Mouse (Mus musculus): ENCODE data around the gene Otulin. TPM values are rescaled to one million over a fixed set of nuclear protein-coding genes. Genes with fewer than 3 reads are reported as not detected.

The Otulin gene
- polyA plus RNA-seq, 1 experiment, result 36.9 TPM

DNA sequence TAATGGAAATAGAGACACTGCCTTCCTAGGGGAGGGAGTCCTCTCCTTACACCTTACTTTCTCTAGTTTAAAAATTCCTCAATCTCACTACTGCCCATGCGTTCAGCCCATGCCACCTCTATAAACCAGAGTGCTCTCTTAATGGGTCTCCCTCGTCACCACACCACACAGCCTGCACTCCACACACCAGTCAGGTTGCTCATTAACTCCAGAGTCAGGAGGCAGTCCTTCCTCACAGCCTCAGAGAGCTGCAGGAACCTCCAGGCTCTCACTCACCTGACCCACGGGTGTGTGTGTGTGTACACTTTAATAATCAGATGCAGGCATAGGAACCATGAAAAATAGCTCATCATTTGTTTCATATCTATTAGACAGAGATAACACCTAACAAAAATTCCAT is 10.8 kb downstream of the Otulin start:
- H3K36me3 ChIP-seq (ENCODE audit: control insufficient read depth, insufficient read depth), result peaks cover 62% of the 10 kb centered on the region
- no peak overlapping the region for H3K4me3 ChIP-seq
- H3K4me2 ChIP-seq (ENCODE audit: low read depth), result peak overlapping the region; percentile 12
- TF ChIP-seq POLR2A (IDR thresholded peaks at IDR 0.05; ENCODE audit: insufficient read length, low read depth) (no peak), TCF3 (IDR thresholded peaks at IDR 0.05; ENCODE audit: insufficient read length, low read depth) (no peak), USF1 (IDR thresholded peaks at IDR 0.05; ENCODE audit: low read depth) (no peak), CEBPB (IDR thresholded peaks at IDR 0.05; ENCODE audit: insufficient read depth, poor library complexity, severe bottlenecking) (no peak), TCF12 (IDR thresholded peaks at IDR 0.05; ENCODE audit: insufficient read depth, poor library complexity, severe bottlenecking) (no peak), SRF (IDR thresholded peaks at IDR 0.05; ENCODE audit: control insufficient read depth, insufficient read length, low read depth) (no peak), MYOG (IDR thresholded peaks at IDR 0.05; ENCODE audit: control insufficient read depth in 1 of 3, insufficient read depth in 1 of 3, insufficient read length in 2 of 3, low read depth in 2 of 3) (no peak), REST (IDR thresholded peaks at IDR 0.05; ENCODE audit: insufficient read depth, insufficient read length) (no peak), E2F4 (IDR thresholded peaks at IDR 0.05; ENCODE audit: insufficient read depth) (no peak), POLR2AphosphoS2 (IDR thresholded peaks at IDR 0.05; ENCODE audit: insufficient read length, low read depth) (no peak), MYOD1 (IDR thresholded peaks at IDR 0.05; ENCODE audit: control insufficient read depth in 1 of 3, insufficient read length in 2 of 3, low read depth in 2 of 3) (no peak), MAX (IDR thresholded peaks at IDR 0.05; ENCODE audit: low read depth) (no peak)
- no peaks in the 10 kb centered on the region for H3K27me3 ChIP-seq (ENCODE audit: control insufficient read depth, insufficient read depth, insufficient read length)
- no peak overlapping the region for H3ac ChIP-seq (ENCODE audit: control insufficient read depth, insufficient read length)
- H3K79me2 ChIP-seq (ENCODE audit: control insufficient read depth, insufficient read depth), result peaks cover 46% of the 10 kb centered on the region

DNA sequence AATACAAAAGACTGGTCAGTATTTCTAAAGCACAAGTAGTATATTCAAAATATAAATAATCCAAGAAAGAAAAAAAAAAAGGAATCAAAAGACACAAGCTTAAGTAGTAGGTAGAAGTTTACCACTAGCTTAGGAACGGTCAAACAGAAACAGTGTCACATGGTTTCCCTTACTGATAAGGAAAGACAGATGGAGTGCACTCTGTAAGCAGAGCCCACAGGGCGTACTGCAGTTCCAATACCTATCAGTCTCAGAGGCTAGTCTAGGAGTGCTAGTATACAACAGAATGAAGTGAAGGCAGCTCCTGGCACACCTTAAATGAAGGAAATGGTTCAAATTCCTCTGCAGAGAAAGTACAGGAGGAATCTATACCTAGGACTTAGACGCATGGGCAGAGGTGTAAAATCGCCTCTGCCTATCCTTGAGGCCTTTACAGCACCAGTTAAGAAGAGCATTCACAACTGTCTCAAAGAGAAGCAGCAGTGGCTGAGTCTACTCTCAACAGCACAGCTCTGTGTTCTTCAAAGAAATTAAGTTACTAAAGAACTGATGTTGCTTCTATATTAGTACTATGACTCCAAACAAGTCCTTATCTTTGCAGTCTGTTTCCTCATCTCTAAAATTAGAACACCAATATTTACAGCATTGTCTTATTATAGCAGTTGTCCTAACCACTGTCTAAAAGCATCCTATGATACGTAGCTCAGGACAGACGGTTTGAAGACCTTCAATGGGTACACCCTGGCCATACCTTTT is 11.5 kb downstream of the Otulin start:
- Histone ChIP-seq H3ac (ENCODE audit: control insufficient read depth, insufficient read length) (no peak overlapping the region), H3K36me3 (ENCODE audit: control insufficient read depth, insufficient read depth) (peaks cover 65% of the 10 kb centered on the region), H3K4me2 (ENCODE audit: low read depth) (peak overlapping the region; percentile 49), H3K4me3 (no peak overlapping the region), H3K27me3 (ENCODE audit: control insufficient read depth, insufficient read depth, insufficient read length) (no peaks in the 10 kb centered on the region), H3K79me2 (ENCODE audit: control insufficient read depth, insufficient read depth) (peaks cover 39% of the 10 kb centered on the region)
- TF ChIP-seq CEBPB (IDR thresholded peaks at IDR 0.05; ENCODE audit: insufficient read depth, poor library complexity, severe bottlenecking), result no peak
- no peak for TF ChIP-seq MYOG (IDR thresholded peaks at IDR 0.05; ENCODE audit: control insufficient read depth in 1 of 3, insufficient read depth in 1 of 3, insufficient read length in 2 of 3, low read depth in 2 of 3)
- TF ChIP-seq REST (IDR thresholded peaks at IDR 0.05; ENCODE audit: insufficient read depth, insufficient read length), result no peak
- no peak for TF ChIP-seq TCF3 (IDR thresholded peaks at IDR 0.05; ENCODE audit: insufficient read length, low read depth)
- TF ChIP-seq POLR2A (IDR thresholded peaks at IDR 0.05; ENCODE audit: insufficient read length, low read depth), result no peak
- no peak for TF ChIP-seq USF1 (IDR thresholded peaks at IDR 0.05; ENCODE audit: low read depth)
- TF ChIP-seq POLR2AphosphoS2 (IDR thresholded peaks at IDR 0.05; ENCODE audit: insufficient read length, low read depth), result no peak
- TF ChIP-seq TCF12 (IDR thresholded peaks at IDR 0.05; ENCODE audit: insufficient read depth, poor library complexity, severe bottlenecking), result no peak
- no peak for TF ChIP-seq SRF (IDR thresholded peaks at IDR 0.05; ENCODE audit: control insufficient read depth, insufficient read length, low read depth)
- no peak for TF ChIP-seq MAX (IDR thresholded peaks at IDR 0.05; ENCODE audit: low read depth)
- TF ChIP-seq MYOD1 (IDR thresholded peaks at IDR 0.05; ENCODE audit: control insufficient read depth in 1 of 3, insufficient read length in 2 of 3, low read depth in 2 of 3), result no peak
- TF ChIP-seq E2F4 (IDR thresholded peaks at IDR 0.05; ENCODE audit: insufficient read depth), result no peak

DNA sequence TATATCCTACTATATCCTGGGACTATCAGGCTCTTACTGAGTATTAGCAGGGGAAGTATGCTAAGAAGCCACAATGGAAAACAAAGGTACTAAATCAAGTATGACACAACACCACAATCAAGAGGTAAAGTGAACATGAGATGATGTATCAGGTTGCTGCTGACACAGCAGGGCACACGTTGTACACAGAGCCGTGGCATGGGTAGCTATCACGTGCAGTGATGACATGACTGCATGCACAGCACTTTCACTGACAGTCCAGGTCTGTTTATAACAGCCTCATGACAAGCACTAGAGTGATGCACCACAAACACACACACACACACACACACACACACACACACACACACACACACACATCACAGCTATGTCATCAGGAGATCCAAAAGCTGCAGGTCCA is 13.3 kb downstream of the Otulin start:
- no peaks in the 10 kb centered on the region for H3K27me3 ChIP-seq (ENCODE audit: control insufficient read depth, insufficient read depth, insufficient read length)
- no peak overlapping the region for H3K4me3 ChIP-seq
- H3K4me2 ChIP-seq (ENCODE audit: low read depth), result no peak overlapping the region
- H3K79me2 ChIP-seq (ENCODE audit: control insufficient read depth, insufficient read depth), result peaks cover 22% of the 10 kb centered on the region
- H3K36me3 ChIP-seq (ENCODE audit: control insufficient read depth, insufficient read depth), result peaks cover 58% of the 10 kb centered on the region
- H3ac ChIP-seq (ENCODE audit: control insufficient read depth, insufficient read length), result no peak overlapping the region
- TF ChIP-seq MYOG (IDR thresholded peaks at IDR 0.05; ENCODE audit: control insufficient read depth in 1 of 3, insufficient read depth in 1 of 3, insufficient read length in 2 of 3, low read depth in 2 of 3) (no peak), POLR2AphosphoS2 (IDR thresholded peaks at IDR 0.05; ENCODE audit: insufficient read length, low read depth) (no peak), CEBPB (IDR thresholded peaks at IDR 0.05; ENCODE audit: insufficient read depth, poor library complexity, severe bottlenecking) (no peak), E2F4 (IDR thresholded peaks at IDR 0.05; ENCODE audit: insufficient read depth) (no peak), MAX (IDR thresholded peaks at IDR 0.05; ENCODE audit: low read depth) (no peak), USF1 (IDR thresholded peaks at IDR 0.05; ENCODE audit: low read depth) (no peak), MYOD1 (IDR thresholded peaks at IDR 0.05; ENCODE audit: control insufficient read depth in 1 of 3, insufficient read length in 2 of 3, low read depth in 2 of 3) (no peak), SRF (IDR thresholded peaks at IDR 0.05; ENCODE audit: control insufficient read depth, insufficient read length, low read depth) (no peak), TCF3 (IDR thresholded peaks at IDR 0.05; ENCODE audit: insufficient read length, low read depth) (no peak), POLR2A (IDR thresholded peaks at IDR 0.05; ENCODE audit: insufficient read length, low read depth) (no peak), TCF12 (IDR thresholded peaks at IDR 0.05; ENCODE audit: insufficient read depth, poor library complexity, severe bottlenecking) (no peak), REST (IDR thresholded peaks at IDR 0.05; ENCODE audit: insufficient read depth, insufficient read length) (no peak)

DNA sequence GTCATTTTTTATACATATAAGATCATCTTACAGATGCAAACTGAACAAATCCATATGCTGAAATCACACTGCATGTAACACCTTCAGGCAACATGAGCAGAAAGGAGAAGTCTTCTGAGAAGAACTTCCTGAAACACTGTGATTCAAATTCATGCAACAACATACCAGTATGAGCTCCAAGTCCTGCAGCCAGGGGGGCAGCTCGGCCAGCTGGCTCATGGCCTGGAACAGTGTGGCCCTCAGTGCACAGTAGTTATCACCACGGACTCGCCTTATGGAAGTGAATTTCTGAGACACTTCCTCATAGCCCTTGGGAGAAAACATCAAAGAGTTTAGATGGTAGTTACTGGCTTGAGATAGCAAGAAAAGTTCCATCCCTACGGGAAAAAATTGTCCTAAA is 14.3 kb downstream of the Otulin start:
- Histone ChIP-seq H3K4me3 (no peak overlapping the region), H3K4me2 (ENCODE audit: low read depth) (no peak overlapping the region), H3K27me3 (ENCODE audit: control insufficient read depth, insufficient read depth, insufficient read length) (no peaks in the 10 kb centered on the region), H3K79me2 (ENCODE audit: control insufficient read depth, insufficient read depth) (peaks cover 13% of the 10 kb centered on the region), H3ac (ENCODE audit: control insufficient read depth, insufficient read length) (no peak overlapping the region), H3K36me3 (ENCODE audit: control insufficient read depth, insufficient read depth) (peaks cover 67% of the 10 kb centered on the region)
- TF ChIP-seq MYOG (IDR thresholded peaks at IDR 0.05; ENCODE audit: control insufficient read depth in 1 of 3, insufficient read depth in 1 of 3, insufficient read length in 2 of 3, low read depth in 2 of 3) (no peak), MYOD1 (IDR thresholded peaks at IDR 0.05; ENCODE audit: control insufficient read depth in 1 of 3, insufficient read length in 2 of 3, low read depth in 2 of 3) (no peak), TCF12 (IDR thresholded peaks at IDR 0.05; ENCODE audit: insufficient read depth, poor library complexity, severe bottlenecking) (no peak), POLR2AphosphoS2 (IDR thresholded peaks at IDR 0.05; ENCODE audit: insufficient read length, low read depth) (no peak), POLR2A (IDR thresholded peaks at IDR 0.05; ENCODE audit: insufficient read length, low read depth) (no peak), TCF3 (IDR thresholded peaks at IDR 0.05; ENCODE audit: insufficient read length, low read depth) (no peak), E2F4 (IDR thresholded peaks at IDR 0.05; ENCODE audit: insufficient read depth) (no peak), USF1 (IDR thresholded peaks at IDR 0.05; ENCODE audit: low read depth) (no peak), SRF (IDR thresholded peaks at IDR 0.05; ENCODE audit: control insufficient read depth, insufficient read length, low read depth) (no peak), MAX (IDR thresholded peaks at IDR 0.05; ENCODE audit: low read depth) (no peak), CEBPB (IDR thresholded peaks at IDR 0.05; ENCODE audit: insufficient read depth, poor library complexity, severe bottlenecking) (no peak)

All from myocyte (in vitro differentiated cells).